Mouse (Mus musculus) olfactory bulb, adult 2 months (tissue): ENCODE results near the gene Taf3.

ENCODE experiments used
- CTCF ChIP-seq: fragments of 200-500 bp; IDR thresholded peaks from 2 replicates; pipeline ENCODE4 v1.5.1; 2012; ENCODE audit warnings: low read depth, mild to moderate bottlenecking, low read length, moderate library complexity; ENCODE audit not compliant: insufficient read depth
- POLR2A ChIP-seq: fragments of 200-500 bp; IDR thresholded peaks from 2 replicates; pipeline ENCODE4 v1.6.1; 2012; ENCODE audit warnings: mild to moderate bottlenecking, low read depth, low read length, moderate library complexity; ENCODE audit not compliant: insufficient read depth

DNA sequence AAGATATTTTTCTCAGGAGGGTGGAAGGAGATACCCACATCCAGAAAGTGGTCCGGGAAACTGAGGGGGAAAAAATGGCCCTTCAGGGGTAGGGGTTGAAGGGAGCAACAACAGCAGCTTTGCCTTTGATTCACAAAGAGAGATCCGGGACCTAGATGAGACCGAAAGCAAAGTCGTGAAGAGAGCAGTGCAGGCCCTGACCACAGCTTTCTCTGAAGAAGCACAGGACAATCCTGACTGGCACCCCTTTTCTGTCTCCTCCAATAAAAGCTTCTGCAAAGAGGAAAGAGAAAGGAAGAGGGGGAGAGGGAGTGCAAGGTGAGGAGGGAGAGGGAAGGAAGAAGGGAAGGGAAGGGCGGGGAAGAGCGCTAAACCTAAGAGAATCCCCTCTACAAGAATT, 176.6 kb downstream of the Taf3 start:
- no peak for TF ChIP-seq CTCF
- TF ChIP-seq POLR2A, result no peak
